Mouse (Mus musculus) liver, adult 2 months (tissue): ENCODE measurements around the gene Nebl.

ENCODE experiments used
- CTCF ChIP-seq: fragments of 200-500 bp; IDR thresholded peaks from 2 replicates; pipeline ENCODE4 v1.5.1; 2011; ENCODE audit warnings: low read depth, low read length, control low read depth
- POLR2A ChIP-seq: fragments of 200-500 bp; IDR thresholded peaks from 2 replicates; pipeline ENCODE4 v1.6.1; 2011; ENCODE audit warnings: low read length, control low read depth; ENCODE audit not compliant: insufficient read depth; ENCODE audit errors: extremely low read depth

- TF ChIP-seq CTCF (no peak), POLR2A (no peak)
Measured at GRCm38 (mm10) chr2:17723268-17724019, 7.8 kb downstream of the Nebl start.
